Mouse (Mus musculus) bone marrow, adult 2 months (tissue): ENCODE data around the gene Maco1.

Source experiments
- CTCF ChIP-seq: fragments of 200-500 bp; IDR thresholded peaks from 2 replicates; pipeline ENCODE4 v1.5.1; 2011; ENCODE audit warnings: low read length, control low read depth; ENCODE audit not compliant: control insufficient read depth, insufficient read depth
- POLR2A ChIP-seq: fragments of 200-500 bp; IDR thresholded peaks from 2 replicates; pipeline ENCODE4 v1.6.1; 2011; ENCODE audit warnings: low read depth, mild to moderate bottlenecking, control low read depth, low read length, borderline replicate concordance; ENCODE audit not compliant: control insufficient read depth

GRCm38 (mm10) chr4:134800693-134801092, 52.5 kb downstream of the Maco1 start:
- no peak for TF ChIP-seq POLR2A
- no peak for TF ChIP-seq CTCF
